Mouse (Mus musculus): ENCODE measurements at regions not wholly inside any gene's neighbourhood (a gene's known extent, or its start where the extent isn't known, plus 50 kb on each side); places are given as distances from the start of the nearest gene placed in this dataset.
"Not testable (repeated sequence)": the region's sequence is repeated elsewhere in the genome, so short reads cannot be mapped to it uniquely, and the experiment has no call there.

GRCm38 (mm10) chr9:80858998-80859397 lies 393.7 kb upstream of the Impg1 start:
- no peak overlapping the region for H3K27ac ChIP-seq (ENCODE audit: low read depth, low read length)
- no peaks in the 10 kb centered on the region for H3K4me1 ChIP-seq (replicated peaks; ENCODE audit: control insufficient read depth, insufficient read depth, low read length)
- no peaks in the 10 kb centered on the region for H3K36me3 ChIP-seq (ENCODE audit: control insufficient read depth, insufficient read depth, low read length)
- H3K27me3 ChIP-seq (ENCODE audit: control insufficient read depth, insufficient read depth, low read length), result no peaks in the 10 kb centered on the region
- ATAC-seq (ENCODE audit: low FRiP score) (no peak), DNase-seq (ENCODE audit: low spot score) (no peak)
- no peak overlapping the region for H3K9ac ChIP-seq (ENCODE audit: low read depth, low read length)
- no peak overlapping the region for H3K4me2 ChIP-seq (replicated peaks; ENCODE audit: low read depth, low read length)
- WGBS, result 69% methylated on average over 2 of the region's 2 CpGs
- no peak overlapping the region for H3K4me3 ChIP-seq (ENCODE audit: low read depth, low read length)
- H3K9me3 ChIP-seq (ENCODE audit: control insufficient read depth, low read length), result no peaks in the 10 kb centered on the region

- no peak for ATAC-seq (ENCODE audit: low FRiP score)
- Histone ChIP-seq H3K4me2 (replicated peaks; ENCODE audit: low read depth, low read length) (no peak overlapping the region), H3K4me3 (ENCODE audit: low read depth, low read length) (no peak overlapping the region), H3K36me3 (ENCODE audit: control insufficient read depth, insufficient read depth, low read length) (no peaks in the 10 kb centered on the region), H3K27me3 (ENCODE audit: control insufficient read depth, insufficient read depth, low read length) (no peaks in the 10 kb centered on the region), H3K9me3 (ENCODE audit: control insufficient read depth, low read length) (no peaks in the 10 kb centered on the region), H3K4me1 (replicated peaks; ENCODE audit: control insufficient read depth, insufficient read depth, low read length) (no peaks in the 10 kb centered on the region), H3K27ac (ENCODE audit: low read depth, low read length) (no peak overlapping the region), H3K9ac (ENCODE audit: low read depth, low read length) (no peak overlapping the region)
- 63% methylated on average over 3 of the region's 3 CpGs for WGBS
- DNase-seq (ENCODE audit: low spot score), result no peak
Measured at GRCm38 (mm10) chr9:80848190-80848589, 382.9 kb upstream of the Impg1 start.

GRCm38 (mm10) chr9:80832808-80833207 lies 367.5 kb upstream of the Impg1 start:
- Histone ChIP-seq H3K4me1 (replicated peaks; ENCODE audit: control insufficient read depth, insufficient read depth, low read length) (no peaks in the 10 kb centered on the region), H3K9ac (ENCODE audit: low read depth, low read length) (no peak overlapping the region), H3K4me2 (replicated peaks; ENCODE audit: low read depth, low read length) (no peak overlapping the region), H3K27ac (ENCODE audit: low read depth, low read length) (no peak overlapping the region), H3K27me3 (ENCODE audit: control insufficient read depth, insufficient read depth, low read length) (no peaks in the 10 kb centered on the region), H3K9me3 (ENCODE audit: control insufficient read depth, low read length) (no peaks in the 10 kb centered on the region), H3K36me3 (ENCODE audit: control insufficient read depth, insufficient read depth, low read length) (no peaks in the 10 kb centered on the region), H3K4me3 (ENCODE audit: low read depth, low read length) (no peak overlapping the region)
- ATAC-seq (ENCODE audit: low FRiP score), result no peak
- WGBS, result 92% methylated on average over 2 of the region's 2 CpGs
- DNase-seq (ENCODE audit: low spot score), result no peak

GRCm38 (mm10) chr9:80825346-80825745 lies 360.1 kb upstream of the Impg1 start:
- Histone ChIP-seq H3K9ac (ENCODE audit: low read depth, low read length) (no peak overlapping the region), H3K4me1 (replicated peaks; ENCODE audit: control insufficient read depth, insufficient read depth, low read length) (no peaks in the 10 kb centered on the region), H3K4me3 (ENCODE audit: low read depth, low read length) (no peak overlapping the region), H3K4me2 (replicated peaks; ENCODE audit: low read depth, low read length) (no peak overlapping the region), H3K27me3 (ENCODE audit: control insufficient read depth, insufficient read depth, low read length) (no peaks in the 10 kb centered on the region), H3K27ac (ENCODE audit: low read depth, low read length) (no peak overlapping the region), H3K36me3 (ENCODE audit: control insufficient read depth, insufficient read depth, low read length) (no peaks in the 10 kb centered on the region), H3K9me3 (ENCODE audit: control insufficient read depth, low read length) (no peaks in the 10 kb centered on the region)
- no peak for ATAC-seq (ENCODE audit: low FRiP score)
- WGBS, result 63% methylated on average over 1 of the region's 1 CpGs
- DNase-seq (ENCODE audit: low spot score), result no peak

- H3K4me1 ChIP-seq (replicated peaks; ENCODE audit: control insufficient read depth, insufficient read depth, low read length), result no peaks in the 10 kb centered on the region
- H3K27me3 ChIP-seq (ENCODE audit: control insufficient read depth, insufficient read depth, low read length), result no peaks in the 10 kb centered on the region
- ATAC-seq (ENCODE audit: low FRiP score) (no peak), DNase-seq (ENCODE audit: low spot score) (no peak)
- no peak overlapping the region for H3K4me3 ChIP-seq (ENCODE audit: low read depth, low read length)
- no peak overlapping the region for H3K27ac ChIP-seq (ENCODE audit: low read depth, low read length)
- 87% methylated on average over 3 of the region's 3 CpGs for WGBS
- H3K9ac ChIP-seq (ENCODE audit: low read depth, low read length), result no peak overlapping the region
- no peak overlapping the region for H3K4me2 ChIP-seq (replicated peaks; ENCODE audit: low read depth, low read length)
- H3K36me3 ChIP-seq (ENCODE audit: control insufficient read depth, insufficient read depth, low read length), result no peaks in the 10 kb centered on the region
- no peaks in the 10 kb centered on the region for H3K9me3 ChIP-seq (ENCODE audit: control insufficient read depth, low read length)
Measured at GRCm38 (mm10) chr9:80820066-80820465, 354.8 kb upstream of the Impg1 start.

GRCm38 (mm10) chr9:80819070-80819469 lies 353.8 kb upstream of the Impg1 start:
- Histone ChIP-seq H3K4me3 (ENCODE audit: low read depth, low read length) (no peak overlapping the region), H3K27ac (ENCODE audit: low read depth, low read length) (no peak overlapping the region), H3K27me3 (ENCODE audit: control insufficient read depth, insufficient read depth, low read length) (no peaks in the 10 kb centered on the region), H3K9me3 (ENCODE audit: control insufficient read depth, low read length) (no peaks in the 10 kb centered on the region), H3K4me1 (replicated peaks; ENCODE audit: control insufficient read depth, insufficient read depth, low read length) (no peaks in the 10 kb centered on the region), H3K4me2 (replicated peaks; ENCODE audit: low read depth, low read length) (no peak overlapping the region), H3K9ac (ENCODE audit: low read depth, low read length) (no peak overlapping the region), H3K36me3 (ENCODE audit: control insufficient read depth, insufficient read depth, low read length) (no peaks in the 10 kb centered on the region)
- no peak for DNase-seq (ENCODE audit: low spot score)
- no peak for ATAC-seq (ENCODE audit: low FRiP score)
- 90% methylated on average over 1 of the region's 1 CpGs for WGBS

GRCm38 (mm10) chr9:80813921-80814320 lies 348.6 kb upstream of the Impg1 start:
- not testable (repeated sequence) for ATAC-seq (ENCODE audit: low FRiP score); H3K36me3 ChIP-seq (ENCODE audit: control insufficient read depth, insufficient read depth, low read length); H3K4me1 ChIP-seq (replicated peaks; ENCODE audit: control insufficient read depth, insufficient read depth, low read length); H3K9ac ChIP-seq (ENCODE audit: low read depth, low read length); H3K27ac ChIP-seq (ENCODE audit: low read depth, low read length); DNase-seq (ENCODE audit: low spot score); H3K27me3 ChIP-seq (ENCODE audit: control insufficient read depth, insufficient read depth, low read length); H3K4me3 ChIP-seq (ENCODE audit: low read depth, low read length); H3K4me2 ChIP-seq (replicated peaks; ENCODE audit: low read depth, low read length); H3K9me3 ChIP-seq (ENCODE audit: control insufficient read depth, low read length)
- 84% methylated on average over 6 of the region's 6 CpGs for WGBS

- H3K27me3 ChIP-seq (ENCODE audit: control insufficient read depth, insufficient read depth, low read length), result no peaks in the 10 kb centered on the region
- ATAC-seq (ENCODE audit: low FRiP score) (no peak; the same call in 1 of the 2 replicates), DNase-seq (ENCODE audit: low spot score) (no peak)
- no peak overlapping the region for H3K9ac ChIP-seq (ENCODE audit: low read depth, low read length)
- H3K9me3 ChIP-seq (ENCODE audit: control insufficient read depth, low read length), result no peaks in the 10 kb centered on the region
- no peak overlapping the region for H3K4me2 ChIP-seq (replicated peaks; ENCODE audit: low read depth, low read length)
- H3K4me3 ChIP-seq (ENCODE audit: low read depth, low read length), result no peak overlapping the region
- WGBS, result 71% methylated on average over 3 of the region's 3 CpGs
- no peaks in the 10 kb centered on the region for H3K36me3 ChIP-seq (ENCODE audit: control insufficient read depth, insufficient read depth, low read length)
- no peak overlapping the region for H3K27ac ChIP-seq (ENCODE audit: low read depth, low read length)
- H3K4me1 ChIP-seq (replicated peaks; ENCODE audit: control insufficient read depth, insufficient read depth, low read length), result no peaks in the 10 kb centered on the region
Measured at GRCm38 (mm10) chr9:80791523-80791922, 326.2 kb upstream of the Impg1 start.

- Histone ChIP-seq H3K36me3 (ENCODE audit: control insufficient read depth, insufficient read depth, low read length) (no peaks in the 10 kb centered on the region), H3K27me3 (ENCODE audit: control insufficient read depth, insufficient read depth, low read length) (no peaks in the 10 kb centered on the region), H3K4me2 (replicated peaks; ENCODE audit: low read depth, low read length) (no peak overlapping the region), H3K9me3 (ENCODE audit: control insufficient read depth, low read length) (no peaks in the 10 kb centered on the region), H3K4me1 (replicated peaks; ENCODE audit: control insufficient read depth, insufficient read depth, low read length) (no peaks in the 10 kb centered on the region), H3K9ac (ENCODE audit: low read depth, low read length) (no peak overlapping the region), H3K4me3 (ENCODE audit: low read depth, low read length) (no peak overlapping the region), H3K27ac (ENCODE audit: low read depth, low read length) (no peak overlapping the region)
- DNase-seq (ENCODE audit: low spot score) (peak; percentile 9), ATAC-seq (ENCODE audit: low FRiP score) (no peak)
- WGBS, result 80% methylated on average over 1 of the region's 1 CpGs
Measured at GRCm38 (mm10) chr9:80774541-80774940, 309.3 kb upstream of the Impg1 start.
